Mouse (Mus musculus) limb, embryonic 15.5 days (tissue): ENCODE results near the gene Hip1r. TPM values are rescaled to one million over a fixed set of nuclear protein-coding genes. Genes with fewer than 3 reads are reported as not detected.

Experiments
- ATAC-seq: fragments of 200-750 bp; cut with Nextera tagmentation; 2 replicates; pipeline ENCODE4 v1.8.0; 2017; ENCODE audit warnings: low read depth, moderate TSS enrichment; ENCODE audit not compliant: insufficient number of reproducible peaks, low FRiP score, low TSS enrichment
- H3K27ac ChIP-seq: fragments of 300-500 bp; sonication (generic); 2 replicates; pipeline ENCODE4 v1.5.1; 2015; ENCODE audit warnings: moderate library complexity, mild to moderate bottlenecking, inconsistent platforms
- H3K27me3 ChIP-seq: fragments of 300-500 bp; sonication (generic); 2 replicates; pipeline ENCODE4 v1.6.1; 2015; ENCODE audit warnings: inconsistent platforms
- H3K36me3 ChIP-seq: fragments of 300-500 bp; sonication (generic); 2 replicates; pipeline ENCODE4 v1.6.1; 2015; ENCODE audit warnings: inconsistent platforms
- H3K4me1 ChIP-seq: fragments of 300-500 bp; sonication (generic); 2 replicates; pipeline ENCODE4 v1.6.1; 2015; ENCODE audit warnings: inconsistent platforms
- H3K4me2 ChIP-seq: fragments of 300-500 bp; sonication (generic); 2 replicates; pipeline ENCODE4 v1.6.1; 2015; ENCODE audit warnings: mild to moderate bottlenecking, inconsistent platforms
- H3K4me3 ChIP-seq: fragments of 300-500 bp; sonication (generic); 2 replicates; pipeline ENCODE4 v1.5.1; 2015; ENCODE audit warnings: mild to moderate bottlenecking, inconsistent platforms
- H3K9ac ChIP-seq: fragments of 300-500 bp; sonication (generic); 2 replicates; pipeline ENCODE4 v1.6.1; 2015; ENCODE audit warnings: inconsistent platforms
- H3K9me3 ChIP-seq: fragments of 300-500 bp; sonication (generic); 2 replicates; pipeline ENCODE4 v1.6.1; 2016; ENCODE audit warnings: inconsistent platforms
- WGBS: fragments of 180-500 bp; shearing (Covaris S2); methylation state at CpG from one replicate; pipeline ENCODE4 v1.1.7; 2015; 5-methylcytosine and 5-hydroxymethylcytosine counted together
- polyA plus RNA-seq: library from polyadenylated mRNA; unstranded; fragments of >200 nt; fragmentation: Nextera tagmentation; extraction: Ambion mirVana; gene quantifications from 2 replicates; pipeline ENCODE4 v1.2.1, GENCODE M21; 2015

Hip1r gene
- polyA plus RNA-seq, result 12.4 and 17.4 TPM in 2 replicates

GRCm38 (mm10) chr5:123973299-123974178, at the start of gene Hip1r:
TSS of gene Hip1r (plus strand) at chr5:123973628.
- Histone ChIP-seq H3K9ac (peak within 1 kb of the TSS; percentile 65), H3K4me2 (peak within 1 kb of the TSS; percentile 96), H3K4me3 (peak within 1 kb of the TSS; percentile 69), H3K36me3 (no peaks in the 10 kb centered on the region), H3K27ac (peak within 1 kb of the TSS; percentile 75), H3K4me1 (peaks cover 34% of the 10 kb centered on the region), H3K27me3 (peaks cover 11% of the 10 kb centered on the region; the same call in 1 of the 2 replicates), H3K9me3 (no peaks in the 10 kb centered on the region)
- ATAC-seq, result peak; percentile 57; the same call in 1 of the 2 replicates
- 1% methylated on average over 88 of the region's 106 CpGs for WGBS

- Histone ChIP-seq H3K27ac (no peak within 1 kb of the TSS), H3K4me2 (no peak within 1 kb of the TSS), H3K27me3 (no peaks in the 10 kb centered on the region), H3K4me3 (no peak within 1 kb of the TSS), H3K9ac (no peak within 1 kb of the TSS), H3K9me3 (no peaks in the 10 kb centered on the region), H3K36me3 (peaks cover 67% of the 10 kb centered on the region), H3K4me1 (peaks cover 11% of the 10 kb centered on the region; the same call in 1 of the 2 replicates)
- 94% methylated on average over 9 of the region's 9 CpGs for WGBS
- no peak for ATAC-seq
These were observed 46.3 kb upstream of the Hip1r start, which contains the start of gene Gm43518 for GRCm38 (mm10) chr5:123927118-123927517. TSS of gene Gm43518 (plus strand) at chr5:123927418.

- under 1% methylated on average over 56 of the region's 56 CpGs for WGBS
- Histone ChIP-seq H3K4me3 (peak within 1 kb of the TSS; percentile 63), H3K9me3 (no peaks in the 10 kb centered on the region), H3K4me2 (peak within 1 kb of the TSS; percentile 73), H3K9ac (peak within 1 kb of the TSS; percentile 79), H3K27ac (peak within 1 kb of the TSS; percentile 92), H3K36me3 (peaks cover 33% of the 10 kb centered on the region), H3K27me3 (no peaks in the 10 kb centered on the region), H3K4me1 (peaks cover 11% of the 10 kb centered on the region; the same call in 1 of the 2 replicates)
- peak; percentile 94 for ATAC-seq
These were observed 42.9 kb upstream of the Hip1r start, which contains the start of gene Ccdc62 for GRCm38 (mm10) chr5:123930508-123930989. TSS of gene Ccdc62 (plus strand) at chr5:123930679.

GRCm38 (mm10) chr5:123931131-123931530, 42.3 kb upstream of the Hip1r start:
- no peak for ATAC-seq
- H3K36me3 ChIP-seq, result peaks cover 27% of the 10 kb centered on the region
- peak overlapping the region; percentile 84 for H3K27ac ChIP-seq
- H3K27me3 ChIP-seq, result no peaks in the 10 kb centered on the region
- peak overlapping the region; percentile 73 for H3K4me2 ChIP-seq
- H3K9me3 ChIP-seq, result no peaks in the 10 kb centered on the region
- H3K4me1 ChIP-seq, result peaks cover 11% of the 10 kb centered on the region; the same call in 1 of the 2 replicates
- H3K4me3 ChIP-seq, result peak overlapping the region; percentile 63
- whole genome bisulfite sequencing, result 48% methylated on average over 13 of the region's 13 CpGs
- peak overlapping the region; percentile 79 for H3K9ac ChIP-seq

GRCm38 (mm10) chr5:123932927-123933326, 40.5 kb upstream of the Hip1r start:
- Histone ChIP-seq H3K9ac (no peak overlapping the region), H3K4me1 (peaks cover 11% of the 10 kb centered on the region; the same call in 1 of the 2 replicates), H3K27ac (no peak overlapping the region), H3K4me2 (no peak overlapping the region), H3K9me3 (no peaks in the 10 kb centered on the region), H3K36me3 (peaks cover 9% of the 10 kb centered on the region), H3K4me3 (no peak overlapping the region), H3K27me3 (no peaks in the 10 kb centered on the region)
- ATAC-seq, result no peak

GRCm38 (mm10) chr5:123933556-123933955, 39.9 kb upstream of the Hip1r start:
- H3K9ac ChIP-seq, result no peak overlapping the region
- H3K4me2 ChIP-seq, result no peak overlapping the region
- H3K4me3 ChIP-seq, result no peak overlapping the region
- ATAC-seq, result no peak
- H3K9me3 ChIP-seq, result no peaks in the 10 kb centered on the region
- no peak overlapping the region for H3K27ac ChIP-seq
- H3K27me3 ChIP-seq, result no peaks in the 10 kb centered on the region
- 78% methylated on average over 12 of the region's 12 CpGs for WGBS
- H3K36me3 ChIP-seq, result peaks cover 4% of the 10 kb centered on the region; the same call in 1 of the 2 replicates
- H3K4me1 ChIP-seq, result peaks cover 11% of the 10 kb centered on the region; the same call in 1 of the 2 replicates

- WGBS, result 35% methylated on average over 18 of the region's 18 CpGs
- Histone ChIP-seq H3K27ac (no peak overlapping the region), H3K36me3 (no peaks in the 10 kb centered on the region), H3K4me3 (no peak overlapping the region), H3K27me3 (no peaks in the 10 kb centered on the region), H3K4me1 (peaks cover 11% of the 10 kb centered on the region; the same call in 1 of the 2 replicates), H3K4me2 (no peak overlapping the region), H3K9ac (no peak overlapping the region), H3K9me3 (no peaks in the 10 kb centered on the region)
- ATAC-seq, result no peak
These were observed 39.4 kb upstream of the Hip1r start for GRCm38 (mm10) chr5:123933957-123934591.

- WGBS, result 89% methylated on average over 5 of the region's 5 CpGs
- no peak overlapping the region for H3K9ac ChIP-seq
- H3K9me3 ChIP-seq, result no peaks in the 10 kb centered on the region
- H3K27ac ChIP-seq, result no peak overlapping the region
- no peak for ATAC-seq
- no peak overlapping the region for H3K4me2 ChIP-seq
- H3K36me3 ChIP-seq, result no peaks in the 10 kb centered on the region
- no peak overlapping the region for H3K4me3 ChIP-seq
- H3K4me1 ChIP-seq, result peaks cover 7% of the 10 kb centered on the region; the same call in 1 of the 2 replicates
- no peaks in the 10 kb centered on the region for H3K27me3 ChIP-seq
These were observed 37.5 kb upstream of the Hip1r start for GRCm38 (mm10) chr5:123935931-123936330.

GRCm38 (mm10) chr5:123938479-123938878, 34.9 kb upstream of the Hip1r start:
- no peak overlapping the region for H3K9ac ChIP-seq
- H3K4me3 ChIP-seq, result no peak overlapping the region
- no peak overlapping the region for H3K27ac ChIP-seq
- H3K36me3 ChIP-seq, result no peaks in the 10 kb centered on the region
- H3K4me1 ChIP-seq, result no peaks in the 10 kb centered on the region
- no peaks in the 10 kb centered on the region for H3K9me3 ChIP-seq
- H3K27me3 ChIP-seq, result no peaks in the 10 kb centered on the region
- ATAC-seq, result no peak
- no peak overlapping the region for H3K4me2 ChIP-seq
- WGBS, result 81% methylated on average over 5 of the region's 5 CpGs

- ATAC-seq, result no peak
- H3K9me3 ChIP-seq, result no peaks in the 10 kb centered on the region
- no peak overlapping the region for H3K27ac ChIP-seq
- WGBS, result 67% methylated on average over 4 of the region's 4 CpGs
- H3K4me2 ChIP-seq, result no peak overlapping the region
- H3K4me3 ChIP-seq, result no peak overlapping the region
- H3K4me1 ChIP-seq, result no peaks in the 10 kb centered on the region
- no peaks in the 10 kb centered on the region for H3K36me3 ChIP-seq
- H3K9ac ChIP-seq, result no peak overlapping the region
- no peaks in the 10 kb centered on the region for H3K27me3 ChIP-seq
These were observed 26.9 kb upstream of the Hip1r start for GRCm38 (mm10) chr5:123946546-123946945.

GRCm38 (mm10) chr5:123947041-123947761, 26.2 kb upstream of the Hip1r start:
- H3K4me3 ChIP-seq, result no peak overlapping the region
- 54% methylated on average over 7 of the region's 7 CpGs for WGBS

More at GRCm38 (mm10) chr5:123947041-123947761, 26.2 kb upstream of the Hip1r start:
- H3K27ac ChIP-seq, result no peak overlapping the region
- H3K4me2 ChIP-seq, result no peak overlapping the region
- no peak for ATAC-seq
- H3K27me3 ChIP-seq, result no peaks in the 10 kb centered on the region
- H3K4me1 ChIP-seq, result no peaks in the 10 kb centered on the region
- no peaks in the 10 kb centered on the region for H3K9me3 ChIP-seq
- no peak overlapping the region for H3K9ac ChIP-seq
- H3K36me3 ChIP-seq, result no peaks in the 10 kb centered on the region
